Mouse (Mus musculus) C2C12 (cell line): ENCODE results near the gene Retreg1.

ENCODE experiments used
- CEBPB ChIP-seq: IDR thresholded peaks from one replicate; pipeline ENCODE4 v1.6.1; 2011; ENCODE audit warnings: low read depth, mild to moderate bottlenecking, control low read depth, moderate library complexity
- CTCF ChIP-seq: IDR thresholded peaks from one replicate; pipeline ENCODE4 v1.5.1; 2011; ENCODE audit not compliant: control insufficient read depth, insufficient read depth, insufficient read length
- FOSL1 ChIP-seq: IDR thresholded peaks from one replicate; pipeline ENCODE4 v1.8.0; 2011; ENCODE audit warnings: mild to moderate bottlenecking, low read length; ENCODE audit not compliant: poor library complexity, insufficient read depth, severe bottlenecking
- MAX ChIP-seq: IDR thresholded peaks from one replicate; pipeline ENCODE4 v1.6.1; 2011; ENCODE audit warnings: mild to moderate bottlenecking, control low read depth
- MYOD1 ChIP-seq: IDR thresholded peaks from one replicate; pipeline ENCODE4 v1.6.1; 2011; ENCODE audit warnings: low read depth; ENCODE audit not compliant: control insufficient read depth, insufficient read length
- USF1 ChIP-seq: IDR thresholded peaks from one replicate; pipeline ENCODE4 v1.6.1; 2011; ENCODE audit warnings: low read depth, mild to moderate bottlenecking, control low read depth, moderate library complexity

DNA sequence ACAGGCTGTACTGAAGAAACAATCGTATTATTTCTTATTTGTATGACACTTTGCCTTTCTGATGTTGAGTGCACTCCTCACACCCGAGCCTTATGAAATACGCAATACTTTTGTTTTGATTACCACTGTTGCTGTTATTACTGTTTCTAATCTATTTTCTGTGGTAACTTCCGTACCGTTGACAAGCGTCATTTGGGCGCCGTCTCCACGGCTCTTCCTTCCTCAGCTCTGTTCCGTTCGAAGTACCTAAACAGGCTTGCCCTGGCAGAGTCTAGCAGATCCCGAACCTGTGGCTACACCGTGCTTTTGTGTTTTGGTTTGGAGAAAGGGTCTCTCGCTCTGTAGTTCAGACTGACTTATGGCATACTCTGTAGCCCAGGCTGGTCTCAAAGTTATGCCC lies 84.1 kb downstream of the Retreg1 start:
- TF ChIP-seq FOSL1 (no peak), CTCF (no peak), USF1 (no peak), MAX (no peak), MYOD1 (no peak), CEBPB (no peak)
